Mouse (Mus musculus) erythroblast, embryonic 14.5 days (primary cell): ENCODE data around the gene Zkscan6. TPM values are rescaled to one million over a fixed set of nuclear protein-coding genes. Genes with fewer than 3 reads are reported as not detected.

Experiments used
- H3K27me3 ChIP-seq: 2 replicates; pipeline ENCODE4 v1.6.1; 2012; ENCODE audit warnings: inconsistent platforms; ENCODE audit not compliant: control insufficient read depth
- H3K36me3 ChIP-seq: 2 replicates; pipeline ENCODE4 v1.6.1; 2012; ENCODE audit warnings: mild to moderate bottlenecking, inconsistent platforms; ENCODE audit not compliant: control insufficient read depth
- H3K4me1 ChIP-seq: 2 replicates; pipeline ENCODE4 v1.6.1; 2012; ENCODE audit warnings: inconsistent platforms; ENCODE audit not compliant: control insufficient read depth
- H3K4me3 ChIP-seq: replicated peaks from 2 replicates; pipeline ENCODE3; 2012; ENCODE audit warnings: moderate library complexity, mild to moderate bottlenecking, inconsistent platforms
- H3K9me3 ChIP-seq: 2 replicates; pipeline ENCODE4 v1.6.1; 2012; ENCODE audit warnings: low read length, inconsistent platforms, mixed read lengths; ENCODE audit not compliant: control insufficient read depth
- GATA1 ChIP-seq: IDR thresholded peaks from 2 replicates; pipeline ENCODE4 v1.6.1; 2012; ENCODE audit warnings: low read length, inconsistent platforms, mixed read lengths
- TAL1 ChIP-seq: IDR thresholded peaks from 3 replicates; pipeline ENCODE4 v1.6.1; 2012; ENCODE audit warnings: low read length, inconsistent platforms, mixed read lengths
- polyA plus RNA-seq: library from polyadenylated mRNA; stranded (reverse); fragments of >175 nt; gene quantifications from 2 replicates; pipeline ENCODE4 v1.2.3, GENCODE M21; 2012

The Zkscan6 gene
- polyA plus RNA-seq: 0.09 and 0.15 TPM in 2 replicates

GRCm38 (mm10) chr11:65806909-65807504, at the start of gene Zkscan6:
Zkscan6 (plus strand) TSS chr11:65807175.
- Histone ChIP-seq H3K4me1 (peaks cover 34% of the 10 kb centered on the region), H3K9me3 (no peaks in the 10 kb centered on the region), H3K27me3 (no peaks in the 10 kb centered on the region), H3K36me3 (peaks cover 4% of the 10 kb centered on the region), H3K4me3 (peak within 1 kb of the TSS; percentile 99)
- no peak for TF ChIP-seq GATA1
- TF ChIP-seq TAL1: no peak

GRCm38 (mm10) chr11:65759350-65759749, 47.6 kb upstream of the Zkscan6 start:
- TF ChIP-seq GATA1 (no peak), TAL1 (no peak)
- peaks cover 33% of the 10 kb centered on the region for H3K4me1 ChIP-seq

GRCm38 (mm10) chr11:65760912-65761311, 46.1 kb upstream of the Zkscan6 start:
- H3K36me3 ChIP-seq: peaks cover 25% of the 10 kb centered on the region
- TF ChIP-seq TAL1 (no peak), GATA1 (no peak)
- H3K4me1 ChIP-seq: peaks cover 32% of the 10 kb centered on the region
- no peaks in the 10 kb centered on the region for H3K27me3 ChIP-seq
- H3K9me3 ChIP-seq: no peaks in the 10 kb centered on the region
- no peak overlapping the region for H3K4me3 ChIP-seq

More at GRCm38 (mm10) chr11:65759350-65759749, 47.6 kb upstream of the Zkscan6 start:
- Histone ChIP-seq H3K4me3 (no peak overlapping the region), H3K27me3 (no peaks in the 10 kb centered on the region), H3K9me3 (no peaks in the 10 kb centered on the region), H3K36me3 (peaks cover 28% of the 10 kb centered on the region)

- Histone ChIP-seq H3K4me3 (no peak overlapping the region), H3K27me3 (no peaks in the 10 kb centered on the region), H3K9me3 (no peaks in the 10 kb centered on the region), H3K36me3 (peaks cover 34% of the 10 kb centered on the region), H3K4me1 (peaks cover 60% of the 10 kb centered on the region)
- TF ChIP-seq TAL1: no peak
- no peak for TF ChIP-seq GATA1
Measured at GRCm38 (mm10) chr11:65768445-65768844, 38.5 kb upstream of the Zkscan6 start.

GRCm38 (mm10) chr11:65769990-65770389, 37.0 kb upstream of the Zkscan6 start:
- Histone ChIP-seq H3K36me3 (peaks cover 26% of the 10 kb centered on the region), H3K27me3 (no peaks in the 10 kb centered on the region), H3K9me3 (no peaks in the 10 kb centered on the region), H3K4me3 (no peak overlapping the region), H3K4me1 (peaks cover 69% of the 10 kb centered on the region)
- TF ChIP-seq GATA1 (no peak), TAL1 (no peak)

GRCm38 (mm10) chr11:65771546-65771945, 35.4 kb upstream of the Zkscan6 start:
- H3K4me1 ChIP-seq: peaks cover 83% of the 10 kb centered on the region
- H3K9me3 ChIP-seq: no peaks in the 10 kb centered on the region
- peaks cover 25% of the 10 kb centered on the region for H3K36me3 ChIP-seq
- no peak overlapping the region for H3K4me3 ChIP-seq
- H3K27me3 ChIP-seq: no peaks in the 10 kb centered on the region
- TF ChIP-seq GATA1 (no peak), TAL1 (no peak)

GRCm38 (mm10) chr11:65773535-65773934, 33.4 kb upstream of the Zkscan6 start:
- Histone ChIP-seq H3K9me3 (no peaks in the 10 kb centered on the region), H3K27me3 (no peaks in the 10 kb centered on the region), H3K4me3 (peak overlapping the region; percentile 48), H3K36me3 (peaks cover 34% of the 10 kb centered on the region), H3K4me1 (peaks cover 89% of the 10 kb centered on the region)
- no peak for TF ChIP-seq GATA1
- TF ChIP-seq TAL1: peak; percentile 48; the same call in 1 of the 3 replicates

- TF ChIP-seq GATA1 (no peak), TAL1 (no peak)
- Histone ChIP-seq H3K27me3 (no peaks in the 10 kb centered on the region), H3K4me3 (peak overlapping the region; percentile 48), H3K9me3 (no peaks in the 10 kb centered on the region), H3K4me1 (peaks cover 88% of the 10 kb centered on the region), H3K36me3 (peaks cover 39% of the 10 kb centered on the region)
Measured at GRCm38 (mm10) chr11:65773946-65774656, 32.9 kb upstream of the Zkscan6 start.

GRCm38 (mm10) chr11:65776906-65777611, 29.9 kb upstream of the Zkscan6 start:
- H3K4me3 ChIP-seq: no peak overlapping the region
- no peaks in the 10 kb centered on the region for H3K27me3 ChIP-seq
- H3K9me3 ChIP-seq: no peaks in the 10 kb centered on the region
- H3K4me1 ChIP-seq: peaks cover 78% of the 10 kb centered on the region
- TF ChIP-seq TAL1 (no peak), GATA1 (no peak; the same call in 1 of the 2 replicates)
- H3K36me3 ChIP-seq: peaks cover 60% of the 10 kb centered on the region
